Mouse (Mus musculus) cerebellum, adult 2 months (tissue): ENCODE data around the gene Plbd1. TPM values are rescaled to one million over a fixed set of nuclear protein-coding genes. Genes with fewer than 3 reads are reported as not detected.

Experiments used
- DNase-seq, 2 experiments: peaks; one replicate each; pipeline ENCODE4 v3.0.0; 2021
- H3K27ac ChIP-seq: fragments of 200-500 bp; 2 replicates; pipeline ENCODE4 v1.5.1; 2012; ENCODE audit warnings: low read length, control low read depth, inconsistent platforms; ENCODE audit not compliant: insufficient read depth
- H3K27me3 ChIP-seq: fragments of 200-500 bp; 2 replicates; pipeline ENCODE4 v1.6.1; 2012; ENCODE audit warnings: inconsistent platforms, mild to moderate bottlenecking, low read length, moderate library complexity; ENCODE audit not compliant: control insufficient read depth, insufficient read depth
- H3K4me1 ChIP-seq: fragments of 200-500 bp; 2 replicates; pipeline ENCODE4 v1.6.1; 2011; ENCODE audit warnings: low read length; ENCODE audit not compliant: control insufficient read depth, insufficient read depth
- H3K4me3 ChIP-seq: fragments of 200-500 bp; replicated peaks from 2 replicates; pipeline ENCODE3; 2011; ENCODE audit warnings: mild to moderate bottlenecking, low read depth, low read length, control low read depth; ENCODE audit not compliant: insufficient read depth
- CTCF ChIP-seq: fragments of 200-500 bp; IDR thresholded peaks from 2 replicates; pipeline ENCODE4 v1.5.1; 2011; ENCODE audit warnings: low read depth, mild to moderate bottlenecking, control low read depth, low read length, moderate library complexity, borderline replicate concordance; ENCODE audit not compliant: insufficient read depth
- POLR2A ChIP-seq: fragments of 200-500 bp; IDR thresholded peaks from 2 replicates; pipeline ENCODE4 v1.6.1; 2011; ENCODE audit warnings: low read length, control low read depth, borderline replicate concordance; ENCODE audit not compliant: insufficient read depth
- WGBS: fragments of 180-500 bp; shearing (Covaris S2); methylation state at CpG from one replicate; pipeline ENCODE4 v1.1.7; 2018; 5-methylcytosine and 5-hydroxymethylcytosine counted together
- polyA plus RNA-seq: library from polyadenylated mRNA; depleted of rRNA; stranded (reverse); fragments of >200 nt; gene quantifications from 2 replicates; pipeline ENCODE4 v1.2.3, GENCODE M21; 2012

Gene Plbd1
- polyA plus RNA-seq, 1 experiment, result 0.15 TPM

GRCm38 (mm10) chr6:136646207-136646606, 15.5 kb downstream of the Plbd1 start:
- H3K27ac ChIP-seq, result no peak overlapping the region
- WGBS, result 39% methylated on average over 6 of the region's 6 CpGs
- no peak for DNase-seq
- TF ChIP-seq POLR2A (no peak), CTCF (no peak)
- H3K4me1 ChIP-seq, result no peaks in the 10 kb centered on the region; the same call in 1 of the 2 replicates
- no peaks in the 10 kb centered on the region for H3K27me3 ChIP-seq
- no peak overlapping the region for H3K4me3 ChIP-seq

- H3K27ac ChIP-seq, result no peak overlapping the region
- H3K4me1 ChIP-seq, result no peaks in the 10 kb centered on the region; the same call in 1 of the 2 replicates
- H3K4me3 ChIP-seq, result no peak overlapping the region
- WGBS, result 74% methylated on average over 9 of the region's 9 CpGs
- no peaks in the 10 kb centered on the region for H3K27me3 ChIP-seq
- DNase-seq, result no peak
- TF ChIP-seq CTCF (no peak), POLR2A (no peak)
These were observed 16.0 kb downstream of the Plbd1 start for GRCm38 (mm10) chr6:136645754-136646153.

GRCm38 (mm10) chr6:136644171-136644570, 17.6 kb downstream of the Plbd1 start:
- H3K4me3 ChIP-seq, result no peak overlapping the region
- no peaks in the 10 kb centered on the region; the same call in 1 of the 2 replicates for H3K4me1 ChIP-seq
- no peak for DNase-seq
- H3K27ac ChIP-seq, result no peak overlapping the region
- no peaks in the 10 kb centered on the region for H3K27me3 ChIP-seq
- WGBS, result 82% methylated on average over 2 of the region's 2 CpGs
- no peak for TF ChIP-seq POLR2A
- no peak for TF ChIP-seq CTCF

GRCm38 (mm10) chr6:136634982-136635381, 26.7 kb downstream of the Plbd1 start:
- DNase-seq, result no peak
- no peak for TF ChIP-seq POLR2A
- no peak for TF ChIP-seq CTCF
- Histone ChIP-seq H3K4me1 (no peaks in the 10 kb centered on the region), H3K27me3 (no peaks in the 10 kb centered on the region), H3K4me3 (no peak overlapping the region), H3K27ac (no peak overlapping the region)
- WGBS, result 69% methylated on average over 3 of the region's 3 CpGs

- WGBS, result 72% methylated on average over 6 of the region's 6 CpGs
- TF ChIP-seq CTCF (no peak), POLR2A (no peak)
- H3K4me3 ChIP-seq, result no peak overlapping the region
- H3K27ac ChIP-seq, result no peak overlapping the region
- H3K27me3 ChIP-seq, result no peaks in the 10 kb centered on the region
- DNase-seq, result no peak
- H3K4me1 ChIP-seq, result no peaks in the 10 kb centered on the region
These were observed 28.0 kb downstream of the Plbd1 start for GRCm38 (mm10) chr6:136633719-136634118.

- Histone ChIP-seq H3K4me1 (no peaks in the 10 kb centered on the region), H3K27me3 (no peaks in the 10 kb centered on the region), H3K4me3 (no peak overlapping the region), H3K27ac (no peak overlapping the region)
- TF ChIP-seq CTCF, result no peak
- no peak for TF ChIP-seq POLR2A
- WGBS, result 91% methylated on average over 3 of the region's 3 CpGs
- no peak for DNase-seq
These were observed 28.6 kb downstream of the Plbd1 start for GRCm38 (mm10) chr6:136633154-136633553.

- H3K4me3 ChIP-seq, result no peak overlapping the region
- 91% methylated on average over 13 of the region's 13 CpGs for WGBS
- H3K4me1 ChIP-seq, result no peaks in the 10 kb centered on the region
- H3K27ac ChIP-seq, result no peak overlapping the region
- H3K27me3 ChIP-seq, result no peaks in the 10 kb centered on the region
- no peak for TF ChIP-seq CTCF
- no peak for TF ChIP-seq POLR2A
- DNase-seq, result no peak
These were observed 29.7 kb downstream of the Plbd1 start for GRCm38 (mm10) chr6:136631945-136632534.

GRCm38 (mm10) chr6:136631519-136631918, 30.2 kb downstream of the Plbd1 start:
- WGBS, result 97% methylated on average over 8 of the region's 8 CpGs
- H3K27ac ChIP-seq, result no peak overlapping the region
- H3K27me3 ChIP-seq, result no peaks in the 10 kb centered on the region
- no peak for DNase-seq
- TF ChIP-seq POLR2A, result no peak
- TF ChIP-seq CTCF, result no peak
- H3K4me3 ChIP-seq, result no peak overlapping the region
- H3K4me1 ChIP-seq, result no peaks in the 10 kb centered on the region

- H3K27ac ChIP-seq, result no peak overlapping the region
These were observed 32.1 kb downstream of the Plbd1 start for GRCm38 (mm10) chr6:136629639-136630038.

More at GRCm38 (mm10) chr6:136629639-136630038, 32.1 kb downstream of the Plbd1 start:
- DNase-seq, result no peak
- Histone ChIP-seq H3K4me1 (no peaks in the 10 kb centered on the region), H3K4me3 (no peak overlapping the region), H3K27me3 (no peaks in the 10 kb centered on the region)
- 94% methylated on average over 5 of the region's 5 CpGs for WGBS
- TF ChIP-seq CTCF, result no peak
- TF ChIP-seq POLR2A, result no peak
